Mouse (Mus musculus) adrenal gland, adult 8-10 months (tissue): Measurements from ENCODE around the gene Pla2g5. TPM values are rescaled to one million over a fixed set of nuclear protein-coding genes. Genes with fewer than 3 reads are reported as not detected.
"Not testable (repeated sequence)": the region's sequence is repeated elsewhere in the genome, so short reads cannot be mapped to it uniquely, and the experiment has no call there.

ENCODE experiments used
- DNase-seq: peaks from one replicate; pipeline ENCODE4 v3.0.0; 2022
- total RNA-seq, 4 experiments: library from RNA; stranded (reverse); gene quantifications; 2 replicates each; pipeline ENCODE4 v1.2.4; 2022

Gene Pla2g5
- total RNA-seq, 4 experiments from 2014 or later: 13.3 to 43.8 (median 24.8) TPM

DNA sequence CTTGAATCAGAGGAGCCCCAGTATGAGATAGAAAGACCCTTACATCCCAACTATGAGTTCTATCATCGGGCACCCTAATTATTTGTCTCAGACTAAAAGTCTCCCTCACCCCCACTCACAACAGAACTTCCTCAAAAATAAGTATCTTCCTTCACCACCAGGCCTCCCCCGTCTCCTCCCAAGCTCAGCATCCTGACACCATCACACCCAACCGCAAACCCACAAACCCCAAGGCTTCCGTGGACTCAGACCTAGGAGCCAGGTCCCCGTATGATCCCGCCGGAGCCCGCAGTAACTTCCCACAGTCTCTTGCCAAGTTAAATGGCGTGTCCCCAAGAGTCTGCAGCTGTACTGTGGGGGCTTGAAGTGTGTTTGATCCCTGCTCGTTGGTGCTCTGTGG, 5.7 kb downstream of the Pla2g5 start:
- DNase-seq: no peak

DNA sequence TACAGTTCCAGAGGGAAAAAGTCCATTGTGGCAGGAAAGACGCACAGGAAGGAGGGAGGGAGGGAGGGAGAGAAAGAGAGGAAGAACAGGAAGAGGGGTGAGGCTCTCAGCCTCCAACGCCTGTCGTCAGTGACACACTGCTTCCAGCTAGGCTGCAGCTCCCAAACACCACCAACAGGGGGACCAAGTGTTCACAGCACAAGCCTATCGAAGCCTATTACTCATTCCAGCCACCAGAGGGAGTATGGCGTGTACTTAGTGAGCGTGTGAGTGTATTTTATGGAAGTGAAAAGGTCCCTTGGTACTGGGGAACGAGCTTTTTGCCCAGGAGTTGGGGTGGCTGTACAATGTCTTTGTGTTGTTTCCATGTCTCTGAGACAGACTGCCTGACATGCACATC, 6.8 kb downstream of the Pla2g5 start:
- no peak for DNase-seq

DNA sequence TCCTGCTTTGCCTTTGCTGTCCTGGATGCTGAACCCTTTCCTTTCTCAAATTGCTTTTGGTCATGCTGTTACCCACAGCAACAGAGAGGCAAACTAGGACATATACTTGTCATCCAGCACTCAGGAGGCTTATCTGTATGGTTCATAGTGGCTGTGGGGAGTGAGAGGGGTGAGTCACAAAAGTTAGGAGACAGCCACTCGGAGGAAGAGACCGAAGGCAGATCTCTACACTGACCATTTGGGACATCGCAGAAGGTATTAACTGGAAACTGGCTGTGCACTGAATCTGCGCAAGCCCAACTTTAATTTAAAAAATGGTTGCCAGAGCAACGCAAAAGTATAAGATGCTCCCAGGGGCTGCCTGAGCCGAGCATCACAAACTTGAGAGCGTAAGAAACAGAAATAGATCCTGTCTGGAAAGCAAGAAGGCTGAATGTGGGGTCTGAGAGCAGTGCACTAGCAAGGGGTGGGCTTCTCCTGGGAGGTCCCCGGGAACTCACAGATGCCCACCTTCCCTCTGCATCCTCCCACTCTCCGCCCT, 8.1 kb downstream of the Pla2g5 start:
- no peak for DNase-seq

DNA sequence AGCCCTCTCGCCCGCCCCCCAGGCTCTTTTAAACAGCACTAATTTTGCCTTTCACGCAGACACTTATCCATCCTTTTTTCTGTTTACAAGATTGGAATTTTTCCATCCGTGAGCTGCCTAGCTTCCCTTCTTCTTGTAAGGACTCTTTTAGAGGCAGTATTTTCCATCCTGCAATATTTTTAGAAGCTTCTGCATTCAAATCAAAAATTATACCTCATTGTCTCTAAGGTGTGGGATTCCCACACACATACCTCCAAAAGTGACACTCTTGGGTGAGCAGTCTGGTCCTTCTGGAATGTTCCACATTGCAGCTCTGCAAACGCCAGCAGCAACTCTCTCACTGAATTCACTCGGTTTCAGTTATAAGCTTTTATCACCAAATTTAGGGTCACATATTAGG, 10.3 kb downstream of the Pla2g5 start:
- DNase-seq: no peak

DNA sequence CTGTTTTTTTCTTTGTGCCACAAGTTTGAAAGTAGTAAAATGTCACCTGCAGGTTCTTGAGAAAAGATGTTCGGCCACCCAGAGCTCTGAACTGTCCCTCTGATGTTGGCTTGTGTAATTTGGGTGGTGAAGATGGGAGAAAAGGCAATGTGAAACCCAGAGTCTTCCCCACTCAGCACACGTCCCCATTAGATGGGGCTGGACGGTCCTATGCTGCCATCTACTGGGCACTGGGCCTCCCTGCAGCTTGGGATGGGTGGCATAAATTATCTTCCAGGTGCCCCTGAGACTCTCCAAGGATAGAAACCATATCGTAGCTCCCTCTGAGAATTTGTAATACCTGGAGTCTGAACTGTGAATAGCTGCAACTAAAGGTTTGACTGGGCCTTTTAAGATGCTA, 11.8 kb downstream of the Pla2g5 start:
- peak; percentile 28 for DNase-seq

DNA sequence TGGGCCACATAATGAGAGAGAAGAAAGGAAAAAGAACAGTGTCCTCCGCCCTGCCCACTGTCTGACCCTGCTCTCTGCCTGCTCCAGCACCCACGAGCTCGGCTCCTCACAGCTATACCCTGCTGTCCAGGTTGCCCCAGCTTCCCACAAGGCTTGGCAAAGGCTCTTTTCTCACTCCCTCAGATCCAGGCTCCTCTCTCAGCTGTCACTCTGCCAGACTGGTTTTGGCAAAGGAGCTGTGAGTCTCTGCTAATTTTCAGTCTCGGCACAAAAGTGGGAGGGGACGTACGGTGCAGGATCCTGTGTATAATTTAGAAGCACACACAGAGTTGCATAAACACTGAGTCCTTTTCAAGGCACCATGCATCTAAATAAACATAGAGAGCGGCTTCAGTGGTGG, 21.9 kb downstream of the Pla2g5 start:
- no peak for DNase-seq

DNA sequence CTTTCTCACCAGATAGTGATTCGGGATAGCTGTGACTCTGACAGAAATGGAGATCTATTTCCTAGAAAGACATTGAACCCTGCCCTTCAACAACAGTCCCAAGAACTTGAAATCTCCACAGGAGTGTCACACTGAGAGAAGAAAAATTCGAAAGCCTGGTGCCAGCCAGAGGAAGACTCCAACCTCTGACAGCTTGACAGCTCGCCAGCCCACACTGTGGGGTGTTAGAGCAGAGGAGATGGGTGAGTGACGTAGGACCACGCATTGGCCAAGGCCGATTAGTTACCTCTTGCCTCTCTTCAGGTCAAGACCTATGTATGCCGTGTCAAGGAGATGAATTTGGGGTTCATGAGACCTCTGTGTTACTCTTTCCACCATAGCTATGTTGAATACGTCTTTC, 22.6 kb downstream of the Pla2g5 start:
- no peak for DNase-seq

DNA sequence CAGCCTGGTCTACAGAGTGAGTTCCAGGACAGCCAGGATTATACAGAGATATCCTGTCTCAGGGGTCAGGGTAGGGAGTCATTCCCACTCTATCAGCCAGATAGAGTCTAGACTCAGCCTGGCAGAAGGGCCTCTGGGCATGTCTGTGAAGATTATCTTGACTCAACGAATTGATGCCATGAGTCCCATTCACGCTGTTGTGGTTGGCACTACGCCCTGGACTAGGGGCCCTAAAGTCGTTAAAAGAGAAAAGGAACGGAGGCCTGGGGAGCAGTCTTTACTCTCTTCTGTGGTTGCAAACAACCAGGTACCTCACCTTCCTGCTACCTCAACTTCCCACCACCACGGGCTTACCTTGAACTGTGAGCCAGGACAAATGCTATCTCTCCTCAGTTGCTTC, 23.5 kb downstream of the Pla2g5 start:
- DNase-seq: no peak

DNA sequence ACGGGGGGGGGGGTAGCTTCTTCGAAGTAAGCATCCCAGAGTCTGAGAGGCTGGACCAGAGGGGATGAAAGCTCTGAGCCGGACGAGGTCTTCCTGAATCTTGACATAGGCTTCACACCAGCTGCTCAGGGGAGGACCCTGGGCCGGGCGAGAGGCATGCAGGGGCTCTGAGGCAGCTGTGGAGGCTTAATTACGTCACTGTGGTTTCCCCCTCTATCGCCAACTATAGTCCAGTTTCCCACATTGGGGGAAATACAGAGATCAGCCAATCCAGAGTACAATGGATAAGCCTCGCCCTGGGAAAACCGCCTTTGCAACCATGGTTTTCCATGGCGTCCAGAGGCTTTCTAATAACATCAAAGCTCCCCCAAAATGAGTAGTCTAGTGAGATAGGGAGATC, 36.1 kb downstream of the Pla2g5 start:
- no peak for DNase-seq

DNA sequence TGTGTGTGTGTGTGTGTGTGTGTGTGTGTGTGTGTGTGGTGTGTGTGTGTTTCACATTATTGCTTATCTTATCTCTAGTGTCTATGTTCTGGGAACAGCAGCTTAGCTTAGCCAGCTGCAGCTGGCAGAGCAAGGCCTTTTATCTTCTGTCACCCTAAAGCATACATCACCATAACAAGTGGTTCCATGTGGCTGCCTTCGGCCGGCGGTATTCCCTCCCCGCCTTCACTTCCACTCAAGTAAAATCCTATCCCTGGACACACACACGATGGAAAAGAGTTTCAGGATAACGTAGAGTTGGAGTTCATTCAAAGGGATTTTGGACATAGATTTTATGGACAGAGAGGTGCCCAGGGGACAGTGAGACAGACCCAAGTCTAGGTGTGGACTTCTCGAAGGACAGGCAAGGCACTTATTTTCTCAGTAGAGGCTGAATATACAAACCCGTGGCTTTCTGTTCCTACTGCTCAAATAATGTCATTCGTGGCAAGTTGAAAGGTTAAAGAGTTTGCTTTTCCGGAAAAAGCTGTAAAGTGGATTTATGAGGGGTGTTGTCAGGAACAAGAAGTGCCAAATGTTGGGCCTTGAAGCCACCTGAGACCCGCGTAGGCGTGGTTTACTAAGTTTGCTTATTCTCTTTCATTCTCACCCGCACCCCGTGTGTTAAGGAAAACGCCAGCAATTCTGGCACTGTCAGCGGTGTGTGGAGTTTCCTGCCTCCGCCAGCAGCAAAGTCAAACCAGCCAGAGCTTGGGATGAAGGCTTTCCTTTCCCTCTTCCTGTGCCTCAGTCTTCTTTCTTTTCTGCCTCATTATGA, 37.3 kb downstream of the Pla2g5 start:
- no peak for DNase-seq

DNA sequence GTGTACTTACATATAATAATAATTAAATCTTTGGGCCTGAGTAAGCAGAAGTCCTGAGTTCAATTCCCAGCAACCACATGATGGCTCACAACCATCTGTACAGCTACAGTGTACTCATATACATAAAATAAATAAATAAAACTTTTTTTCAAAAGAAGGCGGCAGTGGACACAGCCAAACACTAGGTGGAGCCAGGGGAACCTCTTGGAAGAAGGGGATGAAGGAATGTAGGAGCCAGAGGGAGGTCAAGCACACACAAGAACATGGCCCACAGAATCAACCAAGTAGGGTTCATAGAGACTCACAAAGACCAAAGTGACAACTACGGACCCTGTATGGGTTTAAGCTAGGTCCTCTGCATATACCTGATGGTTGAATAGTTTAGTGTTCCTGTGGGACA, 38.6 kb downstream of the Pla2g5 start:
- DNase-seq: no peak

DNA sequence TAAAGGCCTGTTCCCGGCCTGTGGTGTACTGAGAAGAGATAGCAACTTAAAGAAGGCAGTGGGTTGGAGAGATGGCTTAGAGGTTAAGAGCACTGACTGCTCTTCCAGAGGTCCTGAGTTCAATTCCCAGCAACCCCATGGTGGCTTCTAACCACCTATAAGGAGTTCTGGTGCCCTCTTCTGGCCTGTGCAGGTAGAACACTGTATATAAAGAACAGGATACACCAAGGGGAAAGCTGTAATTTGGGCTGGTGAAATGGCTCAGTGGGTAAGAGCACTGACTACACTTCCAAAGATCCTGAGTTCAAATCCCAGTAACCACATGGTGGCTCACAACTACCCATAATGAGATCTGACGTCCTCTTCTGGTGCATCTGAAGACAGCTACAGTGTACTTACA, 39.1 kb downstream of the Pla2g5 start:
- DNase-seq: not testable (repeated sequence)

DNA sequence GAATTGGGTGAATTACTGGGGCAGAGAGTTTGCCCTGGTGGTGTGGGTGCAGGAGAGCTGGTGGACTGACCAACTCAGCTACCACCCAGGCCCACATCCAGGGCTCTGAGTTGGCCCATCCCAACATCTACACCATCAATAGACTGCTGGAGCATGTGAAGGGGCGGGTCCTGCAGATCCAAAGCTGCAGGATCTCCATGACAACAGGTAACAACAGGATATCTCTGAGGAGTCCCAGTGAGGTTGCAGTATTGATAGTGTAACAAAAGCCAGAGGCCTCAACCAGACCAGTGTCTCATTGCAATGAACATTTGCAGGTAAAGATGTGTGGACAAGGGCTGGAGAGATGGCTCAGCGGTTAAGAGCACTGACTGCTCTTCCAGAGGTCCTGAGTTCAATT, 42.2 kb downstream of the Pla2g5 start:
- DNase-seq: no peak

DNA sequence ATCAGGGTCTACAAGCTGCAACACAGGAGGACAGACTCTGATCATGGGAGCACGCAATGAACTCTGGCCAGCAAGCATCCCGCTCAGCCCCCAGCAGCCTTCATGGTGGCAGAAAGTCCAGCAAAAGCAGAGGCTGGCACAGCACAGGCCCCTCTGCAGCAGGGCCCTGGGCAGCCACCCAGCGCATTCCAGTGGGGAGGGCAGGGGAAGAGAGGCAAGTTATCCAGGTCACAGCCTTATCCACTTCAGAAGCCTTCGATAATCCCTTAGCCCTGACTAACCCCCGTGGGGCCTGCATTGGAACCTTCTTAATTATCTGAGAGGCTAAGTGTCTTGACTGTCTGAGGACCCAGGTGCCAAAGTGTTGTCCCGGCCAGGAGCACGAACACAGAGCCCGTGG, 44.2 kb downstream of the Pla2g5 start:
- DNase-seq: peak; percentile 60

DNA sequence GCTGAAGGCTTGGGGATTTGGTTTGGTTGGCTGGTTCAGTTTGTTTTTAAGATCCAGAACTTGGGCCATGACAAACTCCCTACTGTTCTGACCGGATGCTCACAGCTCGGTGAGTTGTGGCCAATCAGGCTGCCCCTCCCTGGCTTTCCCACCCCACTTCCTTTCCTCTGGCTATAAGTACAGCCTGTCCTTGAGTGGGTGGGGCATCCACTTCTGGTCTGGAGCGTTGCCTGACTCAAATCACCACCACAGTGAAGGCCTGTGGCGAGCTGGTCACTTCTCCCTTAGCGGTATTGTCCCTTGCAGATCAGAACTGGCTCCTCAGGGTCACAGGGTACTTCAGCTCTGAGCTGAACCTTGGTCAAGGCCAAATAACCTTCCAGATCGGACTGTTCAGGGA, 45.5 kb downstream of the Pla2g5 start:
- DNase-seq: no peak

DNA sequence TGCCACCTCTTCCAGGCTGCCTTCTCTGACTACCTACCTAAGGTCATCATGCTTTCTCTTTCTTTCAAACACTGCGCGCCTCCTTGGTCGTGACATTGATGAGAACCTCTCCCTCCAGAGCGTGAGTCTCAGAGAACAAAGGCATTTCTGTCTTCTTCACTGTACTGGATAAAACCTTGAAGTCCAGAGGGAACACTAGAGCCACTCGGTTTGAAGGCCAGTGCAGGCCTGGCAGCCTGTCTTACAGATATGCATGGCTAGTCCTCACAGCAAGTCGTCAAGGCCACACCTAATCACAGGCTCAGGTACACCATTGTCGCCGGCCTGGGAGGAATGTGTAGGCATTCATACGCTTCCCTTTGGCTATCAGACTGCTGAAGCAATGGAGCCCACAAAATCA, 47.1 kb downstream of the Pla2g5 start:
- no peak for DNase-seq

DNA sequence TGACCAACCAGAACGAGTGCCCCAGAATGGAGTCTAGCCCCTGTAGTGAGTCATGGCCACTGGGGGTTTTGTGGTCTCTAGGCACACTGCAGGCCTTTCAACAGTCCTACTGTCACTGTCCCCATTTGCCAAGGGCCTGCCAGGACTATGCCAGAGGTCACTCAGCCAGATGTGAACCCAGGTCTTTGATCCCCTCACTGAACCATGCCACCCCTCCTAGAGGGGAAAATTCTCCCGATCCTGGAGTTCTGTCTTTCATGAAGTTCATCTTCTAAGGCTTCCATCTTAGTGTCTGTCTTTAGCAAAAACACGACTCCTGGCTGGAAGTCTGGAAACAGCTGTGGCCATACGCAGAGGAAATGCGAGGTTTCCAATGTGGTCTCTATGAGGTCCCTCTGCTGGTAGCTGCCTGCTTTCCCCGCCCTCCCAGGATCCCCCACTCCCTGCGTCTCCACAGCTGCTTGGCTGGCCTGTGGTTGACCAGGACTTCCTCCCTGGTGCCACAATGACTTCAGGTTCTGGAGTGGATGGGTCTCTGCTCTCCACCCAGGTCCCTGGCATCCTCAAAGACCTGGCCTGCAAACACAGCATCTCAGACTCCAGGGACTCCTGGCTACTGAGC, 56.3 kb downstream of the Pla2g5 start:
- DNase-seq: no peak

DNA sequence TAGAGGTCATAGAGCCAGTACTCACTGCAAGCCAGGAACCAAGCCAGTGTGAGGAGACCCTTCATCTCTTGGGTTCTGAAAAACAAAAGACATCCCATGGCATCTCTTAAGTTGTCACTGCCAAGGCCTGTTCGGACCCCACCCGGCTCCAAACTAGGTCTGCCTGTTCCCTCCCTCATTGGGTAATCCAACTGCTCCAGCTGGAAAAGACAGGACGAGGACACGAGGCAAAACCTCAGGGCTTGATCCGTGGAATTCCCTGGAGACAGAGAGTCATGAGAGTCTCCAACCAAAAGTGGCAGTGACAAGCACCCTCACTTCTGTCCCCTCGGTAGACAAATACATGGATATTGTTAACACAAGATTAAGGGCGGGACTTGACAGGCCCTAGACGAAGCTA, 57.1 kb downstream of the Pla2g5 start:
- no peak for DNase-seq

DNA sequence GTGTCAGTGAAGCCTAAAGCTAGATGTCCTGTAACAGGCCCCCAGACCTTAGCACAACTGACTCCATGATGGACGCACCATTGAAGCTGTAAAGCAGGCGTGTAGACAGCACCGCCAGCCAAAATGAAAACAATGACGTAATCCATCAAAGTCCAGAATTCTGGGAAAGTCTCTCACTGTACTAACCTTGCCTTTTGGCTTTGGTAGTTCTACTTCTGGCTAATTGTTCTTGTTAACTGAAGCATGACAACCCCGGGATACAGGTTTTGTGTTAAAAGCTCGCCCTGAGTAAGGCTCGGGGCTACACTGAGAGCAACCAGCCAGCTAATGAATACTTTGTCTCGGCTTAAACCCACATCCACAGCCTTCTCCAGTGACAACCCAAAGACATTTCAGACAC, 58.0 kb downstream of the Pla2g5 start:
- DNase-seq: no peak

DNA sequence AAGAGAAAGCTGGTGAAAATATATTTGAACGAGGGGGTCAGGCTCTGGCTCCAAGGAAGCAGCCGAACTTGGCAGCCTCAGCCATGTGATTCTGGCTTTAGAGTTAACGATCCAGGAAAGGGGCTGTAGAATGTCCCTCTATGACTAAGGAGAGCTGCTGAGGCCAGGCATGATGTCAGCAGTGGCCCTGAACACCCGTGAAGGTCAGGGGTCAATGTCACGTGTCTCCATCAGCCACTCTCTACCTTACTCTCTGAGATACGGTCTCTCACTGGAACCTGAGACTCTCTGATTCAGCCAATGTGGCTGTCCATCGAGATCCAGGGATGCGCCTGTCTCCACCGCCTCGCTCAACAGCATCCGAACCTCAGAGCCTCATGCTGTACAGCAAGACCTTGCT, 60.4 kb downstream of the Pla2g5 start:
- DNase-seq: no peak

DNA sequence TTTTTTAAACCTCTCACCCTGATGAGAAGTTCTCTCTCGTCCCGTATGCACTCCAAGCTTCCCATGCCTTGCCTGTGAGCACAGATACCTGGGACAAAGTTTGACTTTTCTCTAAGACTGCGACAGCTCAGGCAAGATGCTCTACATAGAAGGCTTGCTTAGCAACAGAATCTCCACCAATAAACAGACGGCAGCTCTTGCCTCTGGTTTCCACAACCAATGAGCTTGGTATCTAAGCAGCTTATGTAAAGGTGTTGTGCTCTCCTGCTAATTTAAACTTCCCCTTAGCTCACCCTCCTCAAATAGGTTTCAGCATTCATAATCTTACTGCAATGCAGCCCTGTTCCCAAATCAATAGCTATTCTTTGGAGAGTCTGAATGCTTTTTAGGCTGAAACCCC, 61.7 kb downstream of the Pla2g5 start:
- no peak for DNase-seq

DNA sequence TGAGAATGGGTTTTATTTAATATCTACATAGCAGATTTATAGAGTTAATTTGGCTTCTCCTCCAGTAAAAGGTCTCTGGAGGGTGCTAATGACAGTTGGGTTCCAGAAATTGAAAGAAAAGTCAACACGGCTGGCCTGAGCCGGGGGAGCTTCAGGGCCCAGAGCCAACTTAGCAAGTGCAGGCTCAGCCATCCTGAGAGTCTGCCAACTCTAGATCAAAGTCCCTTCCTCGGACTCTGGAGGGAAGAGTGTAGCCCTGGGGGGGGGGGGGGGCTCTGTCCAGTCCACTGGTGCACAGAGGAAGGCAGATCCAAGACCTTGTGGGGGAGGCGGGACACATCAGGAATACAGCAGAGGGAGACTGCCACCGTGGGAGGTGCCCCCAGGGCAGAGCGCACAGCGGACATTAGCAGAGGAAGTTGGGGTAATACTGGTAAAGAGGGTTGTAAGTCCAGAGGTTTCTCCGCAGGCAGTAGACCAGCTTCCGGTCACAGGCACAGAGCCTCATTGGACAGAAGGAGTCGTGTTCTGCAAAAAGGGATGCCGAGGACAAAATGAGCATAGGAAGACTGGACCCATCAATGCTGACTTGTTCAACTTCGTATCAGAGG, 63.0 kb downstream of the Pla2g5 start:
- DNase-seq: no peak

DNA sequence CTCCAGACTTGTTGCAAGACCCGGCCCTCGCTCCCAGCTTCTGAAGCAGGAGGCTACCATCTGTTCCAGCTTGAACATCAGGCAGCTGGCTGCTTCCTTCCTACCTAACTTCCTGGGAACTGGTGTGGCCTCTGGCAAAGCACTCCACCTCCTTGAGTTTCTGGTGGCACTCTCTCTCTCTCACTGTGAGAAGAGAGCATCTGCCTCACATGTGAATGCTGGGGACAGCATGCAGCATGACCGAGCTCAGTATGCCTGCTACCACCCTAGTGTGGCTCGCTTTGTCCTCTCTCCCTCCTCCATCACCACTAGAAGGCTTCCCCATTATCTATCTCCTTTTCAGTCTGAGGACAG, 66.1 kb downstream of the Pla2g5 start:
- DNase-seq: no peak
